Mouse (Mus musculus) central nervous system, embryonic 11.5 days (tissue): ENCODE results near the gene Reg3g. TPM values are rescaled to one million over a fixed set of nuclear protein-coding genes. Genes with fewer than 3 reads are reported as not detected.

Source experiments
- polyA plus RNA-seq: library from polyadenylated mRNA; depleted of rRNA; stranded (reverse); fragments of >200 nt; gene quantifications from 2 replicates; pipeline ENCODE4 v1.2.3, GENCODE M21; 2012; rRNA removed

Reg3g gene
- polyA plus RNA-seq = 0.15 and 0.31 TPM in 2 replicates

DNA sequence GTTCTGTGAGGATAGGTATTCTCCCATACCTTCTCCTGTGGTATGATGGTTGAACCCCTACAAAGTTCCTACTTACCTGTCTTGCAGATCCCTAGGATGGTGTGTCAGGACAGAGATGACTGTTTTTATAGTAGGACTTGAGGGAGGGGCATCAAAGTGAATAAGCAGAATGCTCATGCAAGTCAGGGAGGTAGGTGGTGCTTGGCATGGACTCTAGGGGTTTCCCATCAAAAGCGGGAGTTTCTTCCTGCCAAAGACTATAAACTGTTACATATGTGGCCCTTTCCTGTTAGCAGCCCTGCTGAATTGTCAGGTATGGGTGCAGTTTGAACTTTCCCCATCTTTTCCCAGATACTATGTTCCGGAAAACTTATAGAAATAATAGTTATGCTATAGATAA is at the start of gene Reg3g:
TSS of gene Reg3g (minus strand) at position 101 of the 400 bp plus-strand sequence.

DNA sequence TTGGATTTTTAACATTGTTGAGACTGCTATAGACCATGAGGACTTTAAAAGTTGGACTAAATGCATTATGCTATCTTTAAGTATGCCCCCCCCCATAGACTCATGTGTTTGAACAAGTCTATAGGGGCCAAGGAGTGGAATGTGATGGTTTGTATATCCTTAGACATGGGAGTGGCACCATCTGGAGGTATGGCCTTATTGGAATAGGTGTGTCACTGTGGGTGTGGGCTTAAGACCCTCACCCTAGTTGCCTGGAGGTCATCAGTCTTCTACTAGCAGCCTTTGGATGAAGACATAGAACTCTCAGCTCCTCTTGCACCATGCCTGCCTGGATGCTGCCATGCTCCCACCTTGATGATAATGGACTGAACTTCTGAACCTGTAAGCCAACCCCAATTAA is 46.3 kb downstream of the Reg3g start, which contains the start of gene Reg1:
TSS of gene Reg1 (plus strand) at position 301 of the 400 bp plus-strand sequence.

Other genes starting within 250 kb of the Reg3g start
- 0.11 and 0.74 TPM in 2 replicates for gene Reg3b, start 98.2 kb downstream of the Reg3g start, polyA plus RNA-seq
- not detected in 2 replicates for gene Reg3d, start 90.0 kb downstream of the Reg3g start, polyA plus RNA-seq
- 0.08 TPM in 1 of 2 replicates, not detected in the other for gene Reg3a, start 88.2 kb downstream of the Reg3g start, polyA plus RNA-seq
- not detected in 2 replicates for gene Reg2, start 73.2 kb downstream of the Reg3g start, polyA plus RNA-seq
- gene Reg1, start 46.2 kb downstream of the Reg3g start, polyA plus RNA-seq = 0.07 TPM in 1 of 2 replicates, not detected in the other